Mouse (Mus musculus) E14TG2a.4 (cell line): ENCODE data around the gene Gm11042.

Experiments used
- H3K27me3 ChIP-seq: 2 replicates; pipeline ENCODE4 v1.6.1; 2014; ENCODE audit warnings: low read length, control low read depth; ENCODE audit not compliant: insufficient read depth
- H3K36me3 ChIP-seq: 2 replicates; pipeline ENCODE4 v1.6.1; 2014; ENCODE audit warnings: low read length, control low read depth; ENCODE audit not compliant: insufficient read depth
- H3K4me1 ChIP-seq: replicated peaks from 2 replicates; pipeline ENCODE4 v1.6.1; 2014; ENCODE audit warnings: low read depth, low read length, control low read depth
- H3K4me3 ChIP-seq: replicated peaks from 2 replicates; pipeline ENCODE4 v1.5.1; 2014; ENCODE audit warnings: mild to moderate bottlenecking, low read length
- H3K9me3 ChIP-seq: 2 replicates; pipeline ENCODE4 v1.6.1; 2014; ENCODE audit warnings: low read length, control low read depth
- CTCF ChIP-seq: conservative IDR thresholded peaks from 2 replicates; pipeline ENCODE4 v1.5.1; 2014; ENCODE audit warnings: low read length
- NANOG ChIP-seq: IDR thresholded peaks from 2 replicates; pipeline ENCODE4 v1.6.1; 2014; ENCODE audit warnings: borderline replicate concordance, low read length, mixed read lengths
- POU5F1 ChIP-seq: IDR thresholded peaks from 2 replicates; pipeline ENCODE4 v1.6.1; 2014; ENCODE audit warnings: low read length, borderline replicate concordance

The Gm11042 gene

DNA sequence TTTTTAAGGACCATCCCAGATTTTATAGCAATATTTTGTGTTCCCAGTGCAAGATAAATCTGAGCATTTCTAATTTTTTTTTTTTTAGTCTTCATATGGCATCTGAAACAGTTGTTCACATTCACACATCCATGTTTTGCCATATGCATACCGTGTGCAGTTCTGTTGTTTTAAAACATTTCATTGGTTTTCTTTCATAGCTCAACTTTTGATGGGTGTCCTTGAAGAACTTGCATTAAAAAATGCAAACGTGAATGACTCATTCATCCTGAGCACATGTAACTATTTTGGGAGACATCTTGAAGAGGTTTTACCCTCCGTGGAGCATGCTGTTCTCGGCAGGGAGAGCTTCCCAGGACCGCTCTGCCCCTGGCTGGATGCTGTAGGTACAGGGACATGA lies 38.9 kb downstream of the Gm11042 start:
- no peaks in the 10 kb centered on the region for H3K36me3 ChIP-seq
- H3K4me1 ChIP-seq = no peaks in the 10 kb centered on the region
- peaks cover 5% of the 10 kb centered on the region for H3K27me3 ChIP-seq
- no peak overlapping the region for H3K4me3 ChIP-seq
- H3K9me3 ChIP-seq = no peaks in the 10 kb centered on the region
- no peak for TF ChIP-seq POU5F1
- no peak for TF ChIP-seq NANOG
- no peak for TF ChIP-seq CTCF

GRCm38 (mm10) chr12:74272545-74272944 lies 43.6 kb downstream of the Gm11042 start:
- H3K36me3 ChIP-seq = no peaks in the 10 kb centered on the region
- no peaks in the 10 kb centered on the region for H3K4me1 ChIP-seq
- H3K4me3 ChIP-seq = no peak overlapping the region
- TF ChIP-seq CTCF (no peak), POU5F1 (no peak), NANOG (no peak)
- H3K27me3 ChIP-seq = no peaks in the 10 kb centered on the region; the same call in 1 of the 2 replicates
- H3K9me3 ChIP-seq = no peaks in the 10 kb centered on the region

GRCm38 (mm10) chr12:74268644-74269285 lies 47.4 kb downstream of the Gm11042 start:
- Histone ChIP-seq H3K4me3 (no peak overlapping the region), H3K4me1 (no peaks in the 10 kb centered on the region), H3K9me3 (no peaks in the 10 kb centered on the region), H3K36me3 (no peaks in the 10 kb centered on the region), H3K27me3 (no peaks in the 10 kb centered on the region; the same call in 1 of the 2 replicates)
- TF ChIP-seq POU5F1 (no peak), CTCF (no peak), NANOG (no peak)

DNA sequence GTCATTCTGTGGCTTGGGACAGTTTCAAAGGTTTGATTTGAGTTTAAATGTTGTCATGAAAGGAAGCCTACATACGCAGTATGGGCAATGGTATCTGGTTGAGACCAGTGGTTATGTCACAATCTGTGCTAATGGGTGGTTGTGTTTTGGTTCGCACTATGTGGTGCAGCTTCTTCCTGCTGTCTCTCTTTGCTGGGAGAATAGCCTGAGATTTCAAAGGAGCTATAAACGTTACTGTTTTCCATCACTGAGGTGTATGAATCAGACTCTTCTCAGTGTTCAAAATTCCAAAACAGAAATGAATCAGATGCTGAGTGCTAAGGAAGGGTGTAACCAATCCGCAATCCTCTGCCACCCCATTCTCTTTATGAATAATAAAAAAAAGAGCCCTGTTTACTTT lies 49.1 kb downstream of the Gm11042 start:
- no peak for TF ChIP-seq NANOG
- TF ChIP-seq POU5F1 = no peak
- TF ChIP-seq CTCF = no peak
- H3K9me3 ChIP-seq = peaks cover 9% of the 10 kb centered on the region; the same call in 1 of the 2 replicates
- no peaks in the 10 kb centered on the region for H3K27me3 ChIP-seq
- H3K36me3 ChIP-seq = no peaks in the 10 kb centered on the region
- H3K4me3 ChIP-seq = no peak overlapping the region
- no peaks in the 10 kb centered on the region for H3K4me1 ChIP-seq
